Mouse (Mus musculus) thymus, postnatal 25 days (tissue): ENCODE data around the gene Gm20388.

Experiments used
- DNase-seq: peaks from one replicate; pipeline ENCODE4 v3.0.0; 2022

Gm20388 gene

GRCm38 (mm10) chr8:120464585-120464937 lies 553.9 kb downstream of the Gm20388 start:
- no peak for DNase-seq

- no peak for DNase-seq
Observed at GRCm38 (mm10) chr8:120465710-120466109, 555.1 kb downstream of the Gm20388 start.

GRCm38 (mm10) chr8:120466266-120466665 lies 555.6 kb downstream of the Gm20388 start:
- DNase-seq, result no peak

- DNase-seq, result no peak
Observed at GRCm38 (mm10) chr8:120467598-120467997, 557.0 kb downstream of the Gm20388 start.

- DNase-seq, result no peak
Observed at GRCm38 (mm10) chr8:120470170-120470569, 559.5 kb downstream of the Gm20388 start.

GRCm38 (mm10) chr8:120471166-120471565 lies 560.5 kb downstream of the Gm20388 start:
- peak; percentile 61 for DNase-seq

GRCm38 (mm10) chr8:120471752-120472151 lies 561.1 kb downstream of the Gm20388 start:
- DNase-seq, result no peak

GRCm38 (mm10) chr8:120472230-120472629 lies 561.6 kb downstream of the Gm20388 start:
- DNase-seq, result no peak

- DNase-seq, result peak; percentile 71
Observed at GRCm38 (mm10) chr8:120473729-120474364, 563.2 kb downstream of the Gm20388 start.

GRCm38 (mm10) chr8:120474496-120475235 lies 564.0 kb downstream of the Gm20388 start:
- DNase-seq, result no peak

- DNase-seq, result no peak
Observed at GRCm38 (mm10) chr8:120475462-120476201, 565.0 kb downstream of the Gm20388 start.

GRCm38 (mm10) chr8:120476711-120477575 lies 566.3 kb downstream of the Gm20388 start:
- DNase-seq, result no peak

GRCm38 (mm10) chr8:120478754-120479153 lies 568.1 kb downstream of the Gm20388 start:
- no peak for DNase-seq

- no peak for DNase-seq
Observed at GRCm38 (mm10) chr8:120479691-120480090, 569.0 kb downstream of the Gm20388 start.

- DNase-seq, result no peak
Observed at GRCm38 (mm10) chr8:120482015-120482689, 571.5 kb downstream of the Gm20388 start.

GRCm38 (mm10) chr8:120484460-120484859 lies 573.8 kb downstream of the Gm20388 start:
- DNase-seq, result no peak

GRCm38 (mm10) chr8:120485116-120485515 lies 574.5 kb downstream of the Gm20388 start:
- DNase-seq, result no peak

GRCm38 (mm10) chr8:120485551-120486476 lies 575.2 kb downstream of the Gm20388 start:
- no peak for DNase-seq

GRCm38 (mm10) chr8:120486477-120487376 lies 576.1 kb downstream of the Gm20388 start:
- peak; percentile 57 for DNase-seq

- no peak for DNase-seq
Observed at GRCm38 (mm10) chr8:120487377-120487728, 576.7 kb downstream of the Gm20388 start.
